Mouse (Mus musculus): ENCODE results near the gene Zfp658. TPM values are rescaled to one million over a fixed set of nuclear protein-coding genes. Genes with fewer than 3 reads are reported as not detected.

Zfp658 gene
- total RNA-seq, 1 experiment, result 2.1 TPM

- no peak for DNase-seq (ENCODE audit: low read depth, low spot score)
- in situ Hi-C loops (cut with MboI; ENCODE audit: low sequenced_read_pairs in 2 of 2, unreplicated experiment in 2 of 2), result no loop called here
- H3K4me3 ChIP-seq (ENCODE audit: insufficient read depth in 1 of 2, low read depth in 1 of 2, low read length in 2 of 2, poor library complexity in 1 of 2, severe bottlenecking in 1 of 2), result peak overlapping the region; percentile 83 to 87
- H3K27ac ChIP-seq (ENCODE audit: insufficient read depth, low read depth, low read length, poor library complexity, severe bottlenecking), result no peak overlapping the region
- H3K4me1 ChIP-seq (ENCODE audit: control insufficient read depth in 2 of 2, insufficient read depth in 2 of 2, low read length in 2 of 2, poor library complexity in 1 of 2), result peaks cover 0 to 3% of the 10 kb centered on the region in 2 experiments; a peak in 2 of 4 replicates
- H3K9ac ChIP-seq (ENCODE audit: insufficient read depth, low read depth, low read length, poor library complexity, severe bottlenecking), result peak overlapping the region; percentile 91
- H3K36me3 ChIP-seq (ENCODE audit: control insufficient read depth, insufficient read depth, low read length, poor library complexity, severe bottlenecking), result peaks cover 10% of the 10 kb centered on the region
- H3K9me3 ChIP-seq (ENCODE audit: control insufficient read depth, insufficient read depth, low read depth, low read length), result no peaks in the 10 kb centered on the region
- no peak for TF ChIP-seq ZC3H11A (IDR thresholded peaks at IDR 0.05; ENCODE audit: borderline replicate concordance, low read depth, low read length)
- TF ChIP-seq HCFC1 (IDR thresholded peaks at IDR 0.05; ENCODE audit: borderline replicate concordance, insufficient read depth, low read length), result no peak
- no peak for TF ChIP-seq ZNF384 (IDR thresholded peaks at IDR 0.05; ENCODE audit: low read depth, low read length)
- no peak for TF ChIP-seq CHD2 (IDR thresholded peaks at IDR 0.05; ENCODE audit: low read depth, low read length)
- no peak for TF ChIP-seq MAFK (IDR thresholded peaks at IDR 0.05; ENCODE audit: insufficient read depth, low read depth, low read length)
Observed at GRCm38 (mm10) chr7:43580526-43580925, 18.5 kb downstream of the Zfp658 start.

- in situ Hi-C loops (cut with MboI; ENCODE audit: low sequenced_read_pairs in 2 of 2, unreplicated experiment in 2 of 2), result no loop called here
- H3K4me1 ChIP-seq (ENCODE audit: control insufficient read depth in 2 of 2, insufficient read depth in 2 of 2, low read length in 2 of 2, poor library complexity in 1 of 2), result peaks cover 0 to 3% of the 10 kb centered on the region in 2 experiments; a peak in 2 of 4 replicates
- no peak overlapping the region for H3K4me3 ChIP-seq (ENCODE audit: insufficient read depth in 1 of 2, low read depth in 1 of 2, low read length in 2 of 2, poor library complexity in 1 of 2, severe bottlenecking in 1 of 2)
- H3K9ac ChIP-seq (ENCODE audit: insufficient read depth, low read depth, low read length, poor library complexity, severe bottlenecking), result no peak overlapping the region
- peaks cover 30% of the 10 kb centered on the region for H3K36me3 ChIP-seq (ENCODE audit: control insufficient read depth, insufficient read depth, low read length, poor library complexity, severe bottlenecking)
- H3K9me3 ChIP-seq (ENCODE audit: control insufficient read depth, insufficient read depth, low read depth, low read length), result no peaks in the 10 kb centered on the region
- TF ChIP-seq ZNF384 (IDR thresholded peaks at IDR 0.05; ENCODE audit: low read depth, low read length) (no peak), HCFC1 (IDR thresholded peaks at IDR 0.05; ENCODE audit: borderline replicate concordance, insufficient read depth, low read length) (no peak), CHD2 (IDR thresholded peaks at IDR 0.05; ENCODE audit: low read depth, low read length) (no peak), ZC3H11A (IDR thresholded peaks at IDR 0.05; ENCODE audit: borderline replicate concordance, low read depth, low read length) (0 out of 2 replicates have a peak, but pooled peaks have one; percentile 21), MAFK (IDR thresholded peaks at IDR 0.05; ENCODE audit: insufficient read depth, low read depth, low read length) (no peak)
- DNase-seq (ENCODE audit: low read depth, low spot score), result peak; percentile 27
- H3K27ac ChIP-seq (ENCODE audit: insufficient read depth, low read depth, low read length, poor library complexity, severe bottlenecking), result no peak overlapping the region
Observed at GRCm38 (mm10) chr7:43584790-43585189, 22.7 kb downstream of the Zfp658 start.

- Histone ChIP-seq H3K4me3 (ENCODE audit: insufficient read depth in 1 of 2, low read depth in 1 of 2, low read length in 2 of 2, poor library complexity in 1 of 2, severe bottlenecking in 1 of 2) (no peak overlapping the region), H3K36me3 (ENCODE audit: control insufficient read depth, insufficient read depth, low read length, poor library complexity, severe bottlenecking) (no peaks in the 10 kb centered on the region), H3K4me1 (ENCODE audit: control insufficient read depth in 2 of 2, insufficient read depth in 2 of 2, low read length in 2 of 2, poor library complexity in 1 of 2) (peaks cover 8 to 23% of the 10 kb centered on the region in 2 experiments), H3K9me3 (ENCODE audit: control insufficient read depth, insufficient read depth, low read depth, low read length) (no peaks in the 10 kb centered on the region), H3K9ac (ENCODE audit: insufficient read depth, low read depth, low read length, poor library complexity, severe bottlenecking) (no peak overlapping the region; the same call in 1 of the 2 replicates), H3K27ac (ENCODE audit: insufficient read depth, low read depth, low read length, poor library complexity, severe bottlenecking) (peak overlapping the region; percentile 78; the same call in 1 of the 2 replicates)
- TF ChIP-seq ZC3H11A (IDR thresholded peaks at IDR 0.05; ENCODE audit: borderline replicate concordance, low read depth, low read length), result no peak
- TF ChIP-seq MAFK (IDR thresholded peaks at IDR 0.05; ENCODE audit: insufficient read depth, low read depth, low read length), result peak; percentile 76
- TF ChIP-seq ZNF384 (IDR thresholded peaks at IDR 0.05; ENCODE audit: low read depth, low read length), result no peak
- in situ Hi-C loops (cut with MboI; ENCODE audit: low sequenced_read_pairs in 2 of 2, unreplicated experiment in 2 of 2), result no loop called here
- DNase-seq (ENCODE audit: low read depth, low spot score), result no peak
Observed at GRCm38 (mm10) chr7:43601884-43602283, 39.8 kb downstream of the Zfp658 start.

GRCm38 (mm10) chr7:43606896-43607742, 45.1 kb downstream of the Zfp658 start, which contains the start of gene Zfp819:
Gene Zfp819 (plus strand): TSS chr7:43607169.
- TF ChIP-seq HCFC1 (IDR thresholded peaks at IDR 0.05; ENCODE audit: borderline replicate concordance, insufficient read depth, low read length) (no peak), MAFK (IDR thresholded peaks at IDR 0.05; ENCODE audit: insufficient read depth, low read depth, low read length) (no peak), CHD2 (IDR thresholded peaks at IDR 0.05; ENCODE audit: low read depth, low read length) (no peak), ZC3H11A (IDR thresholded peaks at IDR 0.05; ENCODE audit: borderline replicate concordance, low read depth, low read length) (no peak), ZNF384 (IDR thresholded peaks at IDR 0.05; ENCODE audit: low read depth, low read length) (no peak)
- peaks cover 7% of the 10 kb centered on the region; the same call in 1 of the 2 replicates for H3K36me3 ChIP-seq (ENCODE audit: control insufficient read depth, insufficient read depth, low read length, poor library complexity, severe bottlenecking)
- peaks cover 9 to 16% of the 10 kb centered on the region in 2 experiments for H3K4me1 ChIP-seq (ENCODE audit: control insufficient read depth in 2 of 2, insufficient read depth in 2 of 2, low read length in 2 of 2, poor library complexity in 1 of 2)
- H3K27ac ChIP-seq (ENCODE audit: insufficient read depth, low read depth, low read length, poor library complexity, severe bottlenecking), result peak within 1 kb of the TSS; percentile 78
- H3K9ac ChIP-seq (ENCODE audit: insufficient read depth, low read depth, low read length, poor library complexity, severe bottlenecking), result peak within 1 kb of the TSS; percentile 81
- in situ Hi-C loops (cut with MboI; ENCODE audit: low sequenced_read_pairs in 2 of 2, unreplicated experiment in 2 of 2), result no loop called here
- peak; percentile 54 for DNase-seq (ENCODE audit: low read depth, low spot score)
- H3K4me3 ChIP-seq (ENCODE audit: insufficient read depth in 1 of 2, low read depth in 1 of 2, low read length in 2 of 2, poor library complexity in 1 of 2, severe bottlenecking in 1 of 2), result peak within 1 kb of the TSS; percentile 71 to 86
- H3K9me3 ChIP-seq (ENCODE audit: control insufficient read depth, insufficient read depth, low read depth, low read length), result no peaks in the 10 kb centered on the region

Measured in ES-E14 (cell line).